Mouse (Mus musculus): ENCODE data around the gene Etnk1.
"Not testable (repeated sequence)": the region's sequence is repeated elsewhere in the genome, so short reads cannot be mapped to it uniquely, and the experiment has no call there.

The Etnk1 gene

DNA sequence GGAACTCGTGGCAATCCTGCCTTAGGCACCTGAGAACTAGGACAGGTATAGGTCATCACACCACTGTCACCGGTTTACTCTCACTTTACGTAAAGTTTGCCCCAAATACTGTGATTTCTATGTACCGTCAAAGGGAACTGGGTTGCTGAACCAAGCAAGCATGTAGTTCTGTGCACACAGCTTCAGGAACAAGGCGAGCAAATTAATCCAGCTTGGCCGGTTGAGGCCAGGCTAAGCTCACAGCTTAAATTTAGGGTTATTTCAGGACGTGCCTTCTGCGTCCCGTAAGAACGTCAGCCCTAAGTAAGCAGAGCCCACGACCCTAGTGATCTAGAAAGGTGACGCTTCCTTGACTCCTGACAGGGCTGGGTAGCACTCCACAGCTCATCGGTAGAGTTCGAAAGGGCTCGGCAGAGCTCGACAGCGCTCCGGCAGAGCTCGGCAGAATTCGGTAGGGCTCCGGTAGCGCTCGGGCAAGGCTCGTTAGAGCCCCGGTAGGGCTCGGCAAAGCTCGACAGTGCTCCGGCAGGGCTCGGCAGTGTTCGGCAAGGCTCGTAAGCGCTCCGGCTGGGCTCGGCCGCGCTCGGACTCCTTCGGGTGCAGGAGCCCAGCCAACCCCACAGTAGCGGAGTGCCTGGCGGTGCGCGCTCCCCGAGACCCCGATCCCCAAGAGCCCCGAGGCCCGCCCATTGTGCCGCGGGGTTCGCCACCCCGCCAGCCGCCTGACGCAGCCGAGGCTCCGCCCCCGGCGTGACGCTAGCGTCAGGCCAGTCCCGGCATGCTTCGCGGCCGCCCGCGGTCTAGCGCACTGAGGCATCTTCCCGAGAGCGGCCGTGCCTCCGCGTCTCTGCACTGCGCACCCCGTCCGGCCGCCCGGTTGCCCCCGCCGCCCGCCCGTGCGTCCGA is at the start of gene Etnk1:
Gene Etnk1 (plus strand): TSS at position 770 of the 906 bp plus-strand sequence.
- peak; percentile 99 for DNase-seq (ENCODE audit: low read depth, low spot score)

DNA sequence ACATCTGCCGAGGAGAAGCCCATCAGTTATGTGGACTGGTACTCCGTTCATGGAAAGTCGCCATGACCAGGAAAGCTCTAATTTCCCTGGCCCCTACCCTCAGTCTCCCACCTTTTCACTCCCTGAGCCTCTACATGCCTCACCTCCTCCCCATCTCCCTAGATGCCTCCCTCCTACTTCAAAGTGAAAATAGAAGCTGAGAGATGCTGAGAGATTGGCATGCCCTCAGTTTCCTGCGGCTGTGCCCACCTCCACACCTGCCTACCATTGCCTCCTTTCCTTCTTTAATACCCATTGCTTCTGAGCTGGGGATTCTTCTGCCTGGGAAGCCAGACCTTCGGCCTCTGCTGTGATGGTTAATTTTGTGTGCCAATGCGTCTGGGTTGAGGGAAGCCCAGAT is 47.7 kb upstream of the Etnk1 start:
- no peak for DNase-seq (ENCODE audit: low read depth, low spot score)

DNA sequence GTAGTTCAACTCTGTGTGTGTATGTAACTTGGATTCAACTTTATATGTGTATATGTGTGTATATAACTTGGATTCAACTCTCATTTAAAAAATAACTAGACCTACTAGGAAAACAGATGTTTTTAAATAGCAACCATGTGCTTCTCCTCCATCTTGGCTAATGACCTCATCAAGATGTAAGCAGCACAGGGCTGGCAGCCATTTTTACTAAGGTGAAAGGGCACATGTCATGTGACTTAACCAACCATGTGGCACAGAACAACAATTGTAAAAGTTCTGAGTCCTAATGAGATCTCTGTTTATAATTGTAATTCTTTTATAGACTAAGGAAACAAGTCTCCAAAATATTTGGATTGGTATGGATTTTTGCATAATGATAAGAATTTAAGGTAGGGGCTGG is 41.3 kb upstream of the Etnk1 start:
- no peak for DNase-seq (ENCODE audit: low read depth, low spot score)

DNA sequence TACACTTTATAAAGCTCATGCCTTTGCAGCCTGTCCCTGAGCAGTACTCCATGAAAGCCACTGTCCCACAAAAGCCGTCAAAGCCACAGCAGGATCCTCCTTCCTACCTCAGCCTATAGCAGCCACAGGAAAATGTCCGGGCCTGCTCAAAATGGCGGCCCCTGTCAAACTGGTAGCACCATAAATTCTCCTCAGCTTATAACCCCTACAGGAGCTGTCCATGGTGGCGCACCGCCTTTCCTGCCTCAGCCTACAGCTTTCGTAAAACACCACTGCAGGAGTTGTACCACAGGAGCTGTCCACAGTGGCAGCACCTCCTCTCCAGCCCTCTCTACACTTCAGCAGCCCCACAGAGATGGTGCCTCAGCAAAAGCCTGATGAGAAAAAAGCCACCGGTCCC is 37.6 kb upstream of the Etnk1 start:
- DNase-seq (ENCODE audit: low read depth, low spot score): peak; percentile 30

- no peak for DNase-seq (ENCODE audit: low read depth, low spot score)
These were observed 37.1 kb upstream of the Etnk1 start for GRCm38 (mm10) chr6:143129952-143130351.

DNA sequence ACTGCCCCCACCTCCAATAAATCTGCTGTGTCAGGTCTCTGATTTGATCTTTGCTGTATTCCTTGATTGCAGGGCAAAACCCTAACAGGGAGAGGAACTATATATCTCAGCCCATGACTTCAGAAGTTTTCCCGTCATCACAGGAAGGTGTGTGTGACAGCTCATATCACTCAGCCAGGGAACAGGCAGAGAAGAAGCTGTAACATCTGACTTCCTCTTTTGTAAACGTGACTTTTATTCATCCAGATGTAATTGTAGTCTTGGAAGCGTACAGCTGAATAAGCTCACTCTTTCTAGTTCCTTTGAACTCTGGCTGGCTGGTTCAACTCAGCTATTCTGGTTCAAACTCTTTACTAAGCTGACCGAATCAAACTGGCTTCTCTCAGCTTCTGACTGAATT is 36.6 kb upstream of the Etnk1 start:
- no peak for DNase-seq (ENCODE audit: low read depth, low spot score)

- DNase-seq (ENCODE audit: low read depth, low spot score): no peak
These were observed 34.9 kb upstream of the Etnk1 start for GRCm38 (mm10) chr6:143131895-143132652.

DNA sequence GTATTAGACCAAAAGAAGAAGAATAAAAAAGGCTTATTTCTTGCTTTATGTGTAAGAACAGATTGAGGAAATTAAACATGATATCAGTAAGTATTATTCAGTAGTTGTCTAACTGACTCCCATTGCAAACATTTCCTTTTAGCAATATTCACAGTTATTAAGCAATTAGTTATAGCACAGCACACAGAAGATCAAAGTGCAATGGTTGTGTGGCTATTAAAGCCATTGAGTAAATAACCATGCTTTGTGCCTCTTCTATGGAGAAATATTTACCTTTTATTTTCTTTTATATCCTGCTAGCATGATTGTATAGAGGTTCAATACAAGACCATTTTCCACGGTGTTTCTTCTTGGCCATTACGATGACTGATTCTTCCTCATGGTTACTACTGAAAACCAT is 33.9 kb upstream of the Etnk1 start:
- no peak for DNase-seq (ENCODE audit: low read depth, low spot score)

DNA sequence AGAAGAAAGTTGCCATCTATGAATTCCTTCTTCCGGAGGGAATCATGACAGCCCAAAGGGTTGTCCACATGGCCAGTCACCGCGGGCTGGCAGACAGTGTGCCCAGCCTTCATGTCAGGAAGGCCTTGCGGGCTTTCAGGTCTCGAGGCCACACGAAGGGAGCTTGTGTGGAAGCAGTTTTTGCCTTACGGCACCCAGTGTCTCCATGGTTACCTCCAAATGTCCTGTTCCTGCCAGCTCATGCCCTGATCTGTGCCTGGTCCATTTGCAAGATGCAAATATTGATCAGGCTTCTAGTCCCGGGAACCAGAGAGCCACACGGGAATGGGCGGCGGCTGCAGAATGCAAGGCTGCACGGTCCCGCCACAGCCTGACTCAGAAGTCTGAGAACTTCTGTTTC is 31.9 kb upstream of the Etnk1 start:
- no peak for DNase-seq (ENCODE audit: low read depth, low spot score)

GRCm38 (mm10) chr6:143136688-143137087 is 30.3 kb upstream of the Etnk1 start:
- DNase-seq (ENCODE audit: low read depth, low spot score): no peak

DNA sequence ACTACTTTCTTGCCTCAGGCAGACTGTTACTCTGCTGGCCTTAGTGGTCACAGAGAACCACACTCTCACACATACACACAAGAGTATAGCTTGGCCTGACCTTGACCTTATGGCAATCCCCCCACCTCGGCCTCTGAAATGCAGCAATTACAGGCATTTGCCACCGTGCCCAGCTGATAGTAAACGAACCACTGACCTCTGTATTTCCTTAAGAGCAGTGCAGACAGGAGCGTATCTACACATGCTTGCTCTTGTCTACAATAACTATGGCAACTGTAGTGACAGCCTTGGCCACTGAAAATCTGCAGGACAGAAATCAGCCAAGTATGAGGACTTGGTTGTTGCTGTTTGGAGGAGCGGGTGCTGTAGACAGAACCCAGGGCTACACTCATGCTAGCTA is 29.7 kb upstream of the Etnk1 start:
- DNase-seq (ENCODE audit: low read depth, low spot score): no peak

DNA sequence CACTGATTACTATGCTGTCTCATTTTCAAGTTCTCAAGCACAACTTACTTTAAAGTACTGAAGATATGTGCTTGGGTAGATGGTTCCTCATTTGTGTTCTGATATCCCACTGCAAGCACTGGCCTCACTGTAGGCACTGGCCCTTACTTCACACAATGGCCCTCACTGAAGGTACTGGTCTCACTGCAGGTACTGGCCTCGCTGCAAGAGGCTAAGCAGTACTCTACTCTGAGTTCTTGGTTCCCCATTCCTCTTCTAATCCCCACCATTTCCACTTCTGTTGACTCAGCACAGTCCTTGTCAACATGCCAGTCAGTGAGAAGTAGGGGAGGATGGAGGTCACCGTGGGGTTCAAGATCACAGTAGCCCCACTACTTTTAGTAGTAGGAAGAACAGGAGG is 27.6 kb upstream of the Etnk1 start:
- DNase-seq (ENCODE audit: low read depth, low spot score): no peak

DNA sequence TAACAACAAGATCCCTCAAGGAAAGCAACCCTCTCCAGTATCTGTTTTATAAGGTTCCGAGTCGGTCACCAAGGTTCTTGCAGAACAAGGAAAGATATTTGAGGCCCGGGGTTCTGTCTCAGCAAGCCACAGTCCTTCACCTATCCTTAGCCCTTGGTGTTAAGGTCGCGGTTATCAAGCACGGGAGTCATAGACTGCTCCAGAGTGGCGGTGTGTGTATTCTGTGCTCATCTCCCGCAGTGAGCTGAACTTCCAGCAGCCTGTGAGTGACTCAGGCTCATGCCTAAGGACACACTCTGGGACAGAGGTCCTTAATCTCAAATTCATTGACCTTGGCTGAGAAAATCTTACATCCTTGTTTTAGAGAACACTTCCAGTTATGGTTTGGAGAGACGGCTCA is 26.1 kb upstream of the Etnk1 start:
- DNase-seq (ENCODE audit: low read depth, low spot score): no peak

GRCm38 (mm10) chr6:143141624-143142592 is 25.1 kb upstream of the Etnk1 start:
- DNase-seq (ENCODE audit: low read depth, low spot score): not testable (repeated sequence)

- DNase-seq (ENCODE audit: low read depth, low spot score): no peak
These were observed 24.2 kb upstream of the Etnk1 start for GRCm38 (mm10) chr6:143142861-143143260.

GRCm38 (mm10) chr6:143143321-143143720 is 23.7 kb upstream of the Etnk1 start:
- DNase-seq (ENCODE audit: low read depth, low spot score): no peak

- no peak for DNase-seq (ENCODE audit: low read depth, low spot score)
These were observed 23.2 kb upstream of the Etnk1 start for GRCm38 (mm10) chr6:143143775-143144273.

- DNase-seq (ENCODE audit: low read depth, low spot score): no peak
These were observed 22.5 kb upstream of the Etnk1 start for GRCm38 (mm10) chr6:143144556-143144955.

DNA sequence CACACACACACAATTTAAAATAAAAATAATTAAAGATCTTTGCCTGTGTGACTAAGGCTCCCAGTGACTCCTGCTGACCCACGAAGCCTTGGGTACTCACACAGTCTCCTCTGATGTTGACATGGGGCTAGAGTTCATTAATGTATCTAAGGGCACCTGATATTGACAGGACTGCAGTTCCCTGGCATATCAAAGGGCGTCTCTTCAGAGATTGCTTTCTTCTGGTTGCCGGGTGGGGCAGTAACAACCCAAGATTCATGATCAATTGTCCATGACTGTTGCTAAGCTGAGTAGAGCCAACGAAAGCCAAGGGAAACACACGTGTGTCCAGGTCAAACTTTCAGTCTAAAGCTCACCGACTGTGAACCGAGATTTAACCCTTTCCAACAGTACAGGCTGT is 22.0 kb upstream of the Etnk1 start:
- DNase-seq (ENCODE audit: low read depth, low spot score): no peak

- DNase-seq (ENCODE audit: low read depth, low spot score): peak; percentile 67
These were observed 20.3 kb upstream of the Etnk1 start for GRCm38 (mm10) chr6:143146756-143147155.

GRCm38 (mm10) chr6:143148868-143149267 is 18.2 kb upstream of the Etnk1 start:
- no peak for DNase-seq (ENCODE audit: low read depth, low spot score)
